Mouse (Mus musculus): ENCODE data around the gene Tatdn2.

GRCm38 (mm10) chr6:113728181-113728580 lies 31.3 kb downstream of the Tatdn2 start:
- no peak for TF ChIP-seq CTCF (IDR thresholded peaks at IDR 0.05; ENCODE audit: control insufficient read depth, insufficient read depth, insufficient read length)
- no peak for TF ChIP-seq MYOD1 (IDR thresholded peaks at IDR 0.05; ENCODE audit: control insufficient read depth, insufficient read length, low read depth)
- TF ChIP-seq MAX (IDR thresholded peaks at IDR 0.05), result no peak
- no peak for TF ChIP-seq USF1 (IDR thresholded peaks at IDR 0.05; ENCODE audit: low read depth)
- TF ChIP-seq CEBPB (IDR thresholded peaks at IDR 0.05; ENCODE audit: low read depth), result no peak
- no peak for TF ChIP-seq MYOG (IDR thresholded peaks at IDR 0.05; ENCODE audit: control insufficient read depth, extremely low read depth, insufficient read length)
